Mouse (Mus musculus) skeletal muscle tissue, postnatal 0 days (tissue): ENCODE measurements around the gene Ppp2r2c. TPM values are rescaled to one million over a fixed set of nuclear protein-coding genes. Genes with fewer than 3 reads are reported as not detected.

ENCODE experiments used
- polyA plus RNA-seq: library from polyadenylated mRNA; unstranded; fragments of >200 nt; fragmentation: Nextera tagmentation; extraction: Ambion mirVana; gene quantifications from 2 replicates; pipeline ENCODE4 v1.2.1, GENCODE M21; 2015

Gene Ppp2r2c
- polyA plus RNA-seq, result 0.27 and 0.38 TPM in 2 replicates

GRCm38 (mm10) chr5:36868266-36869090, at the start of gene Ppp2r2c:
TSS of gene Ppp2r2c (plus strand) at chr5:36868513.

DNA sequence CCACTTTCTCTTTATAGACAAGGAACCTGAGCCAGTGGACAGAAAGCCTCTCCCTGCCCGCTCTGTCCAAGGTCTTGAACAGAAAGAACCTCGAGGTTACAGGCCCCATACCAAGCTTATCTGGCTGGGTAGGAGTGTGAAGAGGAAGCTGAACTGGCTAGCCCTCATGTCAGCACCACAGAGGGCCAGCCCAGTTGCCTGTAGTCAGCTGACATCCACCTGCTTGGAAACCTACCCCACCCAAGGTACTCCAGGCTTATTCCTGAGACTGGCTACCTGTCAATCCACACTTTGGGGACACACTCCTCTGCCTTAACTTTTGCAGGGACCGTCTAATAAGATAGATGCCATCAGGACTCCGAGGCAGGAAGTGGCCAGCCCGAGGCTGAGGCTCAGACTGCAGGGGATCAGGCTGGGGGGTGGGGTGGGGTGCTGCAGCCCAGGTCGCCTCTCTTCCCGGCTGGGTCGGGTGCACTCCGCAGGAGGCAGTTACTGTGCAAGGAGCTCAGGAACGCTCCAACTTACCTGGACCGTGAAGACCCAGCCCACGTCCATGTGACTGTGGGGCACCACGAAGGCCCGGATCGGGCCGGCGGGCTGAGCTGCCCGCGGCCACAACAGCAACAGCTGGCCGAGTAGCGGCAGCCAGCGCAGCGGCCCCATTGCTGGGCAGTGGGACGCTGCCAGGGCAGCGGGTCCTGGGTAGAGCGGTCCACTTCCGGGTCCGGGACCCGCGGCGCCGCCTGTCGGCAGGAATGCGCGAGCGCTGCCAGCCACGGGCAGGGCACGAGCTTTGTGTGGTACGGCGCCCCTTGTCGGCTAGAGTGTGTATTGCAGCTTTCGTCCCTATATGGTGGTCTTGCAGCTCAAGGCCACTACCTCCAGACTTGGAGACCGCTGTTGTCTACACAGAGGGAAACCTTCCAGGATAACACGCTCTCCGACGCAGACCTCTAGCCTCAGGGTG, 38.1 kb upstream of the Ppp2r2c start, which contains the start of gene Man2b2:
Gene Man2b2 (minus strand): TSS at position 741 of the 967 bp plus-strand sequence.

GRCm38 (mm10) chr5:36988781-36989624, 120.7 kb downstream of the Ppp2r2c start, which contains the start of gene Wfs1:
TSS of gene Wfs1 (minus strand) at chr5:36989205.

Other genes starting within 250 kb of the Ppp2r2c start
- gene D5Ertd579e, start 172.5 kb upstream of the Ppp2r2c start, polyA plus RNA-seq, result 22.7 and 23.0 TPM in 2 replicates
- gene Bloc1s4, start 119.9 kb upstream of the Ppp2r2c start, polyA plus RNA-seq, result 16.3 and 19.5 TPM in 2 replicates
- 301 and 371 TPM in 2 replicates for gene Mrfap1, start 71.7 kb upstream of the Ppp2r2c start, polyA plus RNA-seq
- gene Man2b2, start 37.9 kb upstream of the Ppp2r2c start, polyA plus RNA-seq, result 10.5 and 11.7 TPM in 2 replicates
- 12.0 and 12.2 TPM in 2 replicates for gene Wfs1, start 120.7 kb downstream of the Ppp2r2c start, polyA plus RNA-seq
- gene Gm1043, start 216.9 kb downstream of the Ppp2r2c start, polyA plus RNA-seq, result not detected in 2 replicates